Mouse (Mus musculus) liver, embryonic 12.5 days (tissue): ENCODE data around the gene Hes5. TPM values are rescaled to one million over a fixed set of nuclear protein-coding genes. Genes with fewer than 3 reads are reported as not detected.

Experiments
- ATAC-seq: fragments of 200-750 bp; cut with Nextera tagmentation; 2 replicates; pipeline ENCODE4 v1.8.0; 2017; ENCODE audit warnings: moderate number of reproducible peaks, mild to moderate bottlenecking, moderate library complexity
- H3K27ac ChIP-seq: fragments of 300-500 bp; sonication (generic); 2 replicates; pipeline ENCODE4 v1.5.1; 2016; ENCODE audit warnings: mild to moderate bottlenecking
- H3K27me3 ChIP-seq: fragments of 300-500 bp; sonication (generic); replicated peaks from 2 replicates; pipeline ENCODE4 v1.6.1; 2016; ENCODE audit warnings: mild to moderate bottlenecking, moderate library complexity
- H3K36me3 ChIP-seq: fragments of 300-500 bp; sonication (generic); 2 replicates; pipeline ENCODE4 v1.6.1; 2016; ENCODE audit warnings: mild to moderate bottlenecking, moderate library complexity
- H3K4me1 ChIP-seq: fragments of 300-500 bp; sonication (generic); 2 replicates; pipeline ENCODE4 v1.6.1; 2016
- H3K4me2 ChIP-seq: fragments of 300-500 bp; sonication (generic); 2 replicates; pipeline ENCODE4 v1.6.1; 2016; ENCODE audit warnings: mild to moderate bottlenecking, moderate library complexity
- H3K4me3 ChIP-seq: fragments of 300-500 bp; sonication (generic); 2 replicates; pipeline ENCODE4 v1.5.1; 2016; ENCODE audit warnings: mild to moderate bottlenecking, moderate library complexity
- H3K9ac ChIP-seq: fragments of 300-500 bp; sonication (generic); 2 replicates; pipeline ENCODE4 v1.6.1; 2016; ENCODE audit warnings: mild to moderate bottlenecking, moderate library complexity
- H3K9me3 ChIP-seq: fragments of 300-500 bp; sonication (generic); replicated peaks from 2 replicates; pipeline ENCODE4 v1.6.1; 2016; ENCODE audit warnings: mild to moderate bottlenecking, moderate library complexity
- WGBS: fragments of 180-500 bp; shearing (Covaris S2); methylation state at CpG from one replicate; pipeline ENCODE4 v1.1.7; 2016; ENCODE audit not compliant: insufficient replicate concordance; 5-methylcytosine and 5-hydroxymethylcytosine counted together
- polyA plus RNA-seq: library from polyadenylated mRNA; unstranded; fragments of >200 nt; fragmentation: Nextera tagmentation; extraction: Ambion mirVana; gene quantifications from 2 replicates; pipeline ENCODE4 v1.2.1, GENCODE M21; 2016

The Hes5 gene
- polyA plus RNA-seq, 1 experiment from 2014 or later, result 0.12 TPM

DNA sequence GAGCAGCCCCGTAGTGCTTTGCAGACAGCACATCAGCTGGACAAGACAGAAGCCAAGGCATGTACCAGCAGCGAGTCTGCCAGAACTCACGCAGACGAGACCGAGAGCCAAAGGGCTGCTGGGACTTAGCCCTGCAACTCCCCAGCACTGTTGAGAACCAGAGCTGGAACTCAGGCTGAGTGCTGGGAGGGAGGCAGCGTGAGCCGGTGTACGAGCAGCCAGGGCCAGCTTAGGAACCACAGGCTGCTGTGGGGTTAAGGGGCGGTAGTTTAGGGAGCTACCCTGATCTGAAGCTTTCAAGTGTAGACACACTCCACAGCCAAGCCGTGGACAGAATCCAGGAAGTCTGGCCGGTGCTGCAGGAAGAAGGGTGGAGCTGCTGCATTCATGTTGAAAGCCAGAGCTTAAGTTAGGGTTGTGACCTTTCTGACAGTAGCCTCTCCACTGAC, 13.5 kb downstream of the Hes5 start:
- Histone ChIP-seq H3K9ac (no peak overlapping the region), H3K36me3 (peaks cover 100% of the 10 kb centered on the region), H3K27ac (no peak overlapping the region), H3K4me2 (no peak overlapping the region), H3K9me3 (no peaks in the 10 kb centered on the region), H3K27me3 (no peaks in the 10 kb centered on the region), H3K4me3 (no peak overlapping the region), H3K4me1 (no peaks in the 10 kb centered on the region)
- ATAC-seq, result no peak
- WGBS, result 90% methylated on average over 11 of the region's 11 CpGs

DNA sequence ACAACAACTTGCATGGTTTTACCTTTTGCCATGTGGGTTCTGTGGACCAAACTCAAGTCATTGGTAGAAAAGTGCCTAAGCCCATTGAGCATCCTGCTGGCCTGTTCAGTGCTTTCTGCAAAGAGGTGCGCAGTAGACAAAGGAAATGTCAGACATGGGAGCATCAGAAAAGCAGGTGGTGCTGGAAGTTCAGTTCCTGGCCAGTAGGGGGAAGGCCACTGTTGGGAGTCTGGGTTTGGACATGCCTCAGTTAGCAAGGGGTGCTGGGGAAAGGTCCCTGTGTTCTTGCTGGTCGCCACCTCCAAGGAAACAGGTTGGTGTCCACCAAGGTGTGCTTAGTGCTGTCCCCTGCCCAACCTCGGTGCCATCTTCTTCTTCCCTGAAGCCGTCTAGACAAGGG, 19.4 kb downstream of the Hes5 start:
- no peak overlapping the region for H3K27ac ChIP-seq
- no peak overlapping the region for H3K4me3 ChIP-seq
- H3K9ac ChIP-seq, result no peak overlapping the region
- no peak for ATAC-seq
- H3K4me2 ChIP-seq, result no peak overlapping the region
- WGBS, result 87% methylated on average over 4 of the region's 4 CpGs
- H3K36me3 ChIP-seq, result peaks cover 70% of the 10 kb centered on the region
- peaks cover 19% of the 10 kb centered on the region for H3K27me3 ChIP-seq
- no peaks in the 10 kb centered on the region for H3K9me3 ChIP-seq
- peaks cover 26% of the 10 kb centered on the region for H3K4me1 ChIP-seq

DNA sequence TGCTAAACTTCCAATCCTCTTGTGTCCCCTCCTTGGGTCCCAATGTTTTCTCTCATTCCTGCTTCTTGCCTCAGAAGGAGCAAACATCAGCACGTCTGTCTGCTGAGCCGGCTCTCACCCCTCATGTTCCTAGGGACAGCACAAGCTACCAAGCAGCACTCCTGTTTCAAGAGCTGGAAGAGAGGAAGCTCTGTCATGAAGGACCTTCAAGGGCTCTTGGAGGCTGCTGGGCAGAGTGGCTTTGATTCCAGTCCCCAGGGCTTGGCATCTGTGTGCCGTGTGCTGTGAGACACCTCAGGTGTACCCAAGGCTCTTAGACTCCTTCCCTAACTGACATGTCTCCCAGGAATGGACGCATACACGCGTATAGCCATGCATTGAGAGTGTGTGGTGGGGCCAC, 20.4 kb downstream of the Hes5 start:
- WGBS, result 86% methylated on average over 6 of the region's 6 CpGs
- H3K27me3 ChIP-seq, result peaks cover 20% of the 10 kb centered on the region
- H3K4me2 ChIP-seq, result no peak overlapping the region
- no peaks in the 10 kb centered on the region for H3K9me3 ChIP-seq
- no peak overlapping the region for H3K4me3 ChIP-seq
- H3K9ac ChIP-seq, result no peak overlapping the region
- H3K36me3 ChIP-seq, result peaks cover 60% of the 10 kb centered on the region
- H3K27ac ChIP-seq, result no peak overlapping the region
- peak; percentile 15 for ATAC-seq
- H3K4me1 ChIP-seq, result peaks cover 31% of the 10 kb centered on the region

DNA sequence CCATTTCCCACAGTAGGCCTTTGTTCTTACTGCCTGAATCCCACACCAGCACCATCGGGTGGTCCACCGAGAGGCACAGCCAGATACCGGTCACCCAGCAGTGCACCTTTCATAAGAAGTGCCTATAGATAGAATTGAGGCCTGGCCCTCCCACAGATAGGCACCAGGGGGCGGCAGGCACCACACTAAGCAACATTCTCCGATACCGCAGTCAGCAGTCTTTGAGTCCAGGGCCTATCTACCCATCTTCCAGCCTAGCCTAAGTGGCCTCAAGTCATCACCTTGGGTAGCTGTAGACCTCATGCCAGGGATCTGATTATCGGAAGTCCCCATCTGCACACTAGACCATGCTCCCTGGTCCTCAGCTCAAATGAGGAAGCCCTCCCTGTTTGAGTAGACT, 20.8 kb downstream of the Hes5 start:
- Histone ChIP-seq H3K27me3 (peaks cover 24% of the 10 kb centered on the region), H3K4me3 (no peak overlapping the region), H3K9me3 (no peaks in the 10 kb centered on the region), H3K4me1 (peaks cover 34% of the 10 kb centered on the region), H3K36me3 (peaks cover 56% of the 10 kb centered on the region), H3K4me2 (no peak overlapping the region), H3K27ac (peak overlapping the region; percentile 52; the same call in 1 of the 2 replicates), H3K9ac (no peak overlapping the region)
- ATAC-seq, result peak; percentile 46
- WGBS, result 42% methylated on average over 7 of the region's 7 CpGs

DNA sequence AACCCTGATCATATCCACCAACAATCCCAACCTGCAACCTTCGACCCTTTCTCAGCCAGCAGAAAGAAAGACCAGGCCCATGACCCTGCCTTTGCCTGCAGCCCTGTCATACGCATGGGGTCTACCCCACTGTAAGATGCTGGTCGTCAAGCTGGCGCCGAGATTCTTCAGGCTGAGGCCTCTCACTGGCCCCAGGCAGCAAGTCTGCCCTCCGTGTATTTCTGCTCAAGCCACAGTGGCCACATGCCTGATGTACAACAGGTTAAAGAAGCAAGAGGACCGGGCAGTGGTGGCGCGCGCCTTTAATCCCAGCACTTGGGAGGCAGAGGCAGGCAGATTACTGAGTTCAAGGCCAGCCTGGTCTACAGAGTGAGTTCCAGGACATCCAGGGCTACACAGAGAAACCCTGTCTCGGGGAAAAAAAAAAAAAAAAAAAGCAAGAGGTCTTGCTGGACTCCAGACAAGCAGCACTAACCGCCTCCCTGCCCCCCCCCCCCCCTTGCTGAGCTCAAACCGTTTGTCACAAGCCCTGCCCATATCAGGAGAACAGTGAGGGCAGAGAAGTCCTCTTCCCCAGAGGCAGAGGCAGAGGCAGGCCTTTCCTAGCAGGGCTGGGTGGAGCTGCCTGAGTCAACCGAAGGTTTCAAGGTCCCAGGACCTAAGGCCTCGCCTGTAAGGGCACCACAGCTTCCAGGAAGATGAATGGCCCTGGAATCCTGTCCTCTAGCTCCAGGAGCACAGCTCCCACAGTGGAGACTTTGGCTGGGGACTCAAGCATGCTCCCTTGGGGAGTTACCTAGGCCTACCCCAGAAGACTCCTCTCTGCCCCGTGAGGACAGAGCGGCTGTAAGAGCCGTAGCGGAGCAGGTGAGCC, 21.8 kb downstream of the Hes5 start:
- Histone ChIP-seq H3K27me3 (peaks cover 26% of the 10 kb centered on the region), H3K27ac (peak overlapping the region; percentile 18; the same call in 1 of the 2 replicates), H3K9ac (no peak overlapping the region), H3K9me3 (no peaks in the 10 kb centered on the region), H3K4me1 (peaks cover 34% of the 10 kb centered on the region), H3K4me2 (no peak overlapping the region), H3K36me3 (peaks cover 46% of the 10 kb centered on the region), H3K4me3 (no peak overlapping the region)
- WGBS, result 64% methylated on average over 19 of the region's 19 CpGs
- peak; percentile 24; the same call in 1 of the 2 replicates for ATAC-seq

DNA sequence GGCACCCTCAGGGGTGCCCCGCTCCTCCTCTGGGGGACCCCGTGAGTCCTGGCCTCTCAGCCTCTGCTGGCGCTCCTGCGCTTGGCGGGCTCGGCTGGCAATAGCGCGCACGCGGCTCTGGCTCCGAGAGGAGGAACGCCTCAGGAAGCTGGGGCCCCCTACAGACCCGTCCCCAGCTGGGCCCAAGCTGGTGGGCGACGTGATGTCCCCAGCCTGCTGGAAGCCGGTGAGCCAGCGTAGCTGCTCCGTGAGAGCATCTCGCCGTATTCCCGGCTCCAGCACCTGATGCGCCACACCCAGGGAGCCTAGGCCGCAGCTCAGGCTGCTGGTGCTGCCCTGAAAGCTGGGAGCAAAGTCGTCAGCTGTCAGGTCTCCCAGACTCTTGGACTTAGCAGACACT, 23.0 kb downstream of the Hes5 start:
- WGBS, result 43% methylated on average over 24 of the region's 24 CpGs
- no peak overlapping the region for H3K4me3 ChIP-seq
- H3K9me3 ChIP-seq, result no peaks in the 10 kb centered on the region
- peaks cover 37% of the 10 kb centered on the region for H3K27me3 ChIP-seq
- peaks cover 33% of the 10 kb centered on the region for H3K36me3 ChIP-seq
- H3K9ac ChIP-seq, result no peak overlapping the region
- H3K27ac ChIP-seq, result no peak overlapping the region
- peak overlapping the region; percentile 10; the same call in 1 of the 2 replicates for H3K4me2 ChIP-seq
- ATAC-seq, result no peak
- peaks cover 34% of the 10 kb centered on the region for H3K4me1 ChIP-seq

DNA sequence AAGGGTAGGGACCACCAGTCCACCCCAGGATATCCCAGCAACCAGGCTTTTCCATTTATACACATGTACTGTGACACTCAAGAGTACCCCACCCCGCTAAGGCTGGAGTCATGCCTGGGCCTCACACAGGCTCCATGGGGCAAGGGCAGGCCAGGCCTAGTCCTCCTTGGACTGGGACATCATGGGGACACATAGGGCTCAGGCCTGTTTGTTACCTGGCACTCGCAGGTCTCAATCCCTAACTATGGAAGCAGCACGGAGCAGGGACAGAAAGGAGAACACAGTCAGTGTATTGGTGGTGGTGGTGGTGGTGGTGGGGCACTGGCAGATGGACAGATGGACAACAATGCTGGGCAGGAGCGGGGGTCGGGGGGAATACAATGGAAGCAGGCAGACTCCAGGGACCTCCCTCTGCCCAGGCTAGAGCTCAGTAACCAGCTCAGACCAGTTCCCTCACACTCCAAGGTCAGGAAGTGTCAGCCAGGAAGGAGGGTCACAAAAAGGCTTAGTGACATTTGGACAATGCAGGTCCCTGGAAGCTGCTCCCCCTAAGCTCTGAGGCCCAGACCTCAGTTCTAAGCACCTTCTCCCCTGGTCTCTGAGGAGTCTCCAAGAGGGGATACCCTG, 24.5 kb downstream of the Hes5 start:
- Histone ChIP-seq H3K9me3 (no peaks in the 10 kb centered on the region), H3K4me3 (no peak overlapping the region), H3K36me3 (peaks cover 18% of the 10 kb centered on the region), H3K4me2 (no peak overlapping the region), H3K4me1 (peaks cover 34% of the 10 kb centered on the region), H3K27ac (no peak overlapping the region), H3K27me3 (peaks cover 41% of the 10 kb centered on the region), H3K9ac (no peak overlapping the region)
- no peak for ATAC-seq
- WGBS, result 81% methylated on average over 5 of the region's 5 CpGs

DNA sequence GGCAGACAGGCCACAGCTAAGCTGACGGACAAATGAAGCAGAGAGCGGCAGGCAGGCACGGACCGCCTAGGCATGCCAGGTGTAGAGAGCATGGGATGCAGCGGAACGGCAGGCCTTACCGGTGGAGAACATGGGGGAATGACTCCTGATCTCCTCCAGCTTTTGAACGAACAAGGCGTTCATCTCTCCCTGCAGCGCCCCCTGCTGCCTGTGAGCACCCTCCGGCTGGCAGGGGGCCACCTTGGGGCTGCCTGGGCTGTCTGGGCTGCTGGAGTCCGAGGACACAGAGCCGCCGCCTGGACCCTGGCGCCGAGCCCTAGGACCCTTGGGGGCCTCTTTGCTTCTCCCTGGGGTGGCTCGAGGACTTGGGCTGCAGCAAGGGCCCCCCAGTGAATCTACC, 25.4 kb downstream of the Hes5 start:
- Histone ChIP-seq H3K4me1 (peaks cover 34% of the 10 kb centered on the region), H3K27me3 (peaks cover 48% of the 10 kb centered on the region), H3K36me3 (peaks cover 10% of the 10 kb centered on the region), H3K9me3 (no peaks in the 10 kb centered on the region), H3K4me2 (peak overlapping the region; percentile 32), H3K9ac (peak overlapping the region; percentile 28; the same call in 1 of the 2 replicates), H3K4me3 (no peak overlapping the region), H3K27ac (no peak overlapping the region)
- peak; percentile 17; the same call in 1 of the 2 replicates for ATAC-seq
- WGBS, result 17% methylated on average over 17 of the region's 17 CpGs

DNA sequence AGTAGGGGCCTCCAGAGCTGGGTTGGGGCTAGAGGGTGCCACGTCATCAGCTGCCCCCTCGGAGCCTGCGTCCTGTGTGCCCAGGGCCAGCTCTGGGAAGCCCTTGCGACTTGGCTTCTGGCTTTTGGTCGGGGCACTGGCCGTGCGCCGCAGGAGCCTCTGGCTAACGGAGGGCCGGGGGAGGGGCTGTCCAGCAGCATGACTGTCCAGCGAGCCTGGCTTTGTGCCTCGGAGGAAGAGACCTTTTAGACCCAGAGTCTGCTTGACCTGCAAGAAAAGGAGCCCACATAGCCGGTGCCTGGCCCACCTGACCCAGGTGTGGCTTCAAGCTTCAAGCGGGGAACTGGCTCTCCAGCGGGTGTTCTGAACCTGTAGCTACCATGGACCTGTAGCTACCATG, 26.0 kb downstream of the Hes5 start:
- Histone ChIP-seq H3K4me2 (no peak overlapping the region), H3K9ac (no peak overlapping the region), H3K4me3 (no peak overlapping the region), H3K27ac (no peak overlapping the region), H3K36me3 (peaks cover 3% of the 10 kb centered on the region), H3K9me3 (no peaks in the 10 kb centered on the region), H3K27me3 (peaks cover 53% of the 10 kb centered on the region), H3K4me1 (peaks cover 28% of the 10 kb centered on the region)
- ATAC-seq, result no peak
- 72% methylated on average over 15 of the region's 15 CpGs for WGBS

DNA sequence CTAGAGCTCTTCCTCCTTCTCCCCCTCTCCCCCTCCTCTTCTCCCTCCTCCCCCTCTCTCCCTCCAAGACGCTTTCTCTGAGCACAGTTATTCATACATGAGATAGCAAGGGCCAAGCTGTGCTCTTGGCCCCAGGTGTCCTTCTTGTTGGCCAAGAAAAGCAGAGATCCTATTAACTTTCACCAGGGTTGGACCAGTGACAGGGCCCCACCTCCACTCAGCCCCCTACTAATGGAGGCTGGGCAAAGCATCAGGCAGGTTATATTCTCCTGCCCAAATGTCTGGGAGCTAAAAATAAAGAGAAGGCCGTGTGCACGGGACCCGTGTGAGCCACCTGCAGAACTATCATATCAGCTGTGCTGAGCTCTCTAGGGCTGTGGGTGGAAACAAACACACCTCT, 34.2 kb downstream of the Hes5 start:
- Histone ChIP-seq H3K4me2 (no peak overlapping the region), H3K9ac (no peak overlapping the region), H3K27ac (no peak overlapping the region), H3K4me1 (no peaks in the 10 kb centered on the region), H3K36me3 (no peaks in the 10 kb centered on the region), H3K4me3 (no peak overlapping the region), H3K27me3 (peaks cover 41% of the 10 kb centered on the region), H3K9me3 (no peaks in the 10 kb centered on the region)
- no peak for ATAC-seq
- WGBS, result 65% methylated on average over 4 of the region's 4 CpGs

DNA sequence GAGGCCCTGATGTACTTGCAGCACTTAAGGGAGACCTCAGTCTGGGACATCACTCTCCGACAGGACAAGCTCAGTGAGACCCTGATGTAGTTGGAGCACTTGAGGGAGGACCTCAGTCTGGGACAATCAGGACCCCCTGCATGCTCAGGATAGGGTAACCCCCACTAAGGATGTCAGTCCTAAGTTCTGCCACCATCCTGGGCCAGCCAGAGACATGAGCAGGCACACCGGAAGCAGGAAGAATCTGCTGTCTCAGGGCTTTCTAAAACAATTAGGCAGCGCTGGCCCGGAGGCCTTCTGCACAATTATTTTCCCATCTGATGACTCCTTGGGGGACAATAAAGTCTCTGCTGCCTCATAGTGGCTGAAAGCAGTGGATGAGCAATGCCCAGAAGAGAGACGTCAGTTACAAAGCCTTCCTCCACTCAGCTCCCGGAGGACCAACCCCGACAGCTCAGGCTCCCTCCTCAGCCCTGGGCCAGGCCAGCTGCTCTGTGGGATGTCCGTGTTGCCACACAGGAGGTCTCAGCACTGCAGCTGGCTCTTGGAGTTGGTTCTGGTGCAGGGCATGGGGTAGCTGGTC, 35.9 kb downstream of the Hes5 start:
- no peaks in the 10 kb centered on the region for H3K4me1 ChIP-seq
- 53% methylated on average over 8 of the region's 8 CpGs for WGBS
- no peak overlapping the region for H3K27ac ChIP-seq
- H3K27me3 ChIP-seq, result peaks cover 32% of the 10 kb centered on the region
- H3K4me3 ChIP-seq, result no peak overlapping the region
- no peak overlapping the region for H3K9ac ChIP-seq
- no peaks in the 10 kb centered on the region for H3K9me3 ChIP-seq
- no peak for ATAC-seq
- H3K36me3 ChIP-seq, result no peaks in the 10 kb centered on the region
- H3K4me2 ChIP-seq, result no peak overlapping the region

DNA sequence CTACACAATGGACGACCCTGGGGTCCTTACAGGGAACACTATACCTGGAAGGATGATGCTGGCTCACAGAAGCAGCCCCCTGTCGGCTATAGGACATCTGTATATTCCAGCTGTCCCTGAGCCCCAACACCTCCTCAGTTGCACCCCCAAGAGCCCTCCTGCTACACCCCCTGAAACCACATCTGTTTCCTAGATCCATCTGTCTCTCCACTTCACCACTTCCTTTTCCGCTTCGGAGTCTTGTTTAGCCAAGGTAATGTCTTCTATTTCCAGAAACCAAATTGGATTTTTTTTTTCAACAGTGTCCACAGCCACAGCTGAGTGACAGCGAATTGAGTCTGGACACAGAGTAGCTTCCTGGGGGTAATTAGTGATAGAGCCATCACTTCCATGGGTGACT, 38.7 kb downstream of the Hes5 start:
- WGBS, result 37% methylated on average over 5 of the region's 5 CpGs
- no peak overlapping the region for H3K27ac ChIP-seq
- no peak for ATAC-seq
- H3K9ac ChIP-seq, result no peak overlapping the region
- no peak overlapping the region for H3K4me2 ChIP-seq
- H3K4me3 ChIP-seq, result no peak overlapping the region
- H3K27me3 ChIP-seq, result peaks cover 41% of the 10 kb centered on the region
- H3K36me3 ChIP-seq, result no peaks in the 10 kb centered on the region
- H3K4me1 ChIP-seq, result no peaks in the 10 kb centered on the region
- no peaks in the 10 kb centered on the region for H3K9me3 ChIP-seq
